Mouse (Mus musculus) kidney, adult 11 months (tissue): Measurements from ENCODE around the gene Lin7c.

ENCODE experiments used
- DNase-seq: peaks from one replicate; pipeline ENCODE4 v3.0.0; 2022

Gene Lin7c

GRCm38 (mm10) chr2:109942810-109943570 is 52.3 kb downstream of the Lin7c start:
- DNase-seq: no peak

- DNase-seq: no peak
These were observed 54.3 kb downstream of the Lin7c start for GRCm38 (mm10) chr2:109944995-109945394.

GRCm38 (mm10) chr2:109945532-109945931 is 54.9 kb downstream of the Lin7c start:
- no peak for DNase-seq

GRCm38 (mm10) chr2:109946426-109946825 is 55.8 kb downstream of the Lin7c start:
- no peak for DNase-seq

- no peak for DNase-seq
These were observed 58.9 kb downstream of the Lin7c start for GRCm38 (mm10) chr2:109949519-109949918.

GRCm38 (mm10) chr2:109950311-109950710 is 59.7 kb downstream of the Lin7c start:
- DNase-seq: no peak
